Mouse (Mus musculus): ENCODE results near the gene Dhdds.

- TF ChIP-seq CTCF (IDR thresholded peaks at IDR 0.05; ENCODE audit: low read depth) = no peak
- no peak for TF ChIP-seq EP300 (optimal IDR thresholded peaks at IDR 0.05)
Measured at GRCm38 (mm10) chr4:133969114-133969770, 31.5 kb downstream of the Dhdds start.

All from stomach, postnatal 0 days (tissue).